Mouse (Mus musculus) myocyte (in vitro differentiated cells): ENCODE measurements around the gene Ccr9. TPM values are rescaled to one million over a fixed set of nuclear protein-coding genes. Genes with fewer than 3 reads are reported as not detected.
A peak's percentile ranks its signal among the peaks of the same experiment; 100 is the strongest.

ENCODE experiments used
- H3K27me3 ChIP-seq: one replicate; pipeline ENCODE4 v1.6.1; 2011; ENCODE audit not compliant: control insufficient read depth, insufficient read depth, insufficient read length
- H3K36me3 ChIP-seq: one replicate; pipeline ENCODE4 v1.6.1; 2011; ENCODE audit not compliant: control insufficient read depth, insufficient read depth
- H3K4me2 ChIP-seq: one replicate; pipeline ENCODE4 v1.6.1; 2011; ENCODE audit warnings: low read depth, control low read depth
- H3K4me3 ChIP-seq: one replicate; pipeline ENCODE4 v1.5.1; 2011; ENCODE audit warnings: mild to moderate bottlenecking, control low read depth, moderate library complexity
- H3K79me2 ChIP-seq: one replicate; pipeline ENCODE4 v1.6.1; 2011; ENCODE audit not compliant: control insufficient read depth, insufficient read depth
- H3ac ChIP-seq: one replicate; pipeline ENCODE4 v1.6.1; 2011; ENCODE audit not compliant: control insufficient read depth, insufficient read length
- CEBPB ChIP-seq: IDR thresholded peaks from 2 replicates; pipeline ENCODE4 v1.6.1; 2011; ENCODE audit warnings: mild to moderate bottlenecking, moderate library complexity; ENCODE audit not compliant: poor library complexity, insufficient read depth, severe bottlenecking
- E2F4 ChIP-seq: IDR thresholded peaks from one replicate; pipeline ENCODE4 v1.6.1; 2011; ENCODE audit warnings: mild to moderate bottlenecking, control low read depth, moderate library complexity; ENCODE audit not compliant: insufficient read depth
- MAX ChIP-seq: IDR thresholded peaks from one replicate; pipeline ENCODE4 v1.6.1; 2011; ENCODE audit warnings: low read depth, mild to moderate bottlenecking, control low read depth
- MYOD1 ChIP-seq, 3 experiments: IDR thresholded peaks; one replicate each; pipeline ENCODE4 v1.6.1; 2011; ENCODE audit warnings: control low read depth in 2 of 3, low read depth in 2 of 3, mild to moderate bottlenecking in 2 of 3, moderate library complexity in 1 of 3; ENCODE audit not compliant: insufficient read length in 2 of 3, control insufficient read depth in 1 of 3
- MYOG ChIP-seq, 3 experiments: IDR thresholded peaks; one replicate each; pipeline ENCODE4 v1.6.1; 2011; ENCODE audit warnings: control low read depth in 2 of 3, low read depth in 2 of 3, mild to moderate bottlenecking in 2 of 3; ENCODE audit not compliant: insufficient read length in 2 of 3, control insufficient read depth in 1 of 3, insufficient read depth in 1 of 3
- POLR2A ChIP-seq: IDR thresholded peaks from one replicate; pipeline ENCODE4 v1.6.1; 2011; ENCODE audit warnings: low read depth, mild to moderate bottlenecking, control low read depth, moderate library complexity; ENCODE audit not compliant: insufficient read length
- POLR2AphosphoS2 ChIP-seq: IDR thresholded peaks from one replicate; pipeline ENCODE4 v1.6.1; 2011; ENCODE audit warnings: low read depth, control low read depth; ENCODE audit not compliant: insufficient read length
- REST ChIP-seq: IDR thresholded peaks from one replicate; pipeline ENCODE4 v1.6.1; 2011; ENCODE audit warnings: mild to moderate bottlenecking, control low read depth, moderate library complexity; ENCODE audit not compliant: insufficient read depth, insufficient read length
- SRF ChIP-seq: IDR thresholded peaks from one replicate; pipeline ENCODE4 v1.6.1; 2011; ENCODE audit warnings: low read depth; ENCODE audit not compliant: control insufficient read depth, insufficient read length
- TCF12 ChIP-seq: IDR thresholded peaks from one replicate; pipeline ENCODE4 v1.6.1; 2011; ENCODE audit warnings: mild to moderate bottlenecking, control low read depth; ENCODE audit not compliant: poor library complexity, insufficient read depth, severe bottlenecking
- TCF3 ChIP-seq: IDR thresholded peaks from one replicate; pipeline ENCODE4 v1.6.1; 2011; ENCODE audit warnings: low read depth, control low read depth; ENCODE audit not compliant: insufficient read length
- USF1 ChIP-seq: IDR thresholded peaks from one replicate; pipeline ENCODE4 v1.6.1; 2011; ENCODE audit warnings: low read depth, mild to moderate bottlenecking, control low read depth, moderate library complexity
- polyA plus RNA-seq: library from polyadenylated mRNA; unstranded; fragments of >200 nt; fragmentation: generic; extraction: Trizol; gene quantifications from one replicate; pipeline ENCODE4 v1.2.1, GENCODE M21; 2012; ENCODE audit warnings: missing spikeins

Gene Ccr9
- polyA plus RNA-seq, 1 experiment, result 0.06 TPM

DNA sequence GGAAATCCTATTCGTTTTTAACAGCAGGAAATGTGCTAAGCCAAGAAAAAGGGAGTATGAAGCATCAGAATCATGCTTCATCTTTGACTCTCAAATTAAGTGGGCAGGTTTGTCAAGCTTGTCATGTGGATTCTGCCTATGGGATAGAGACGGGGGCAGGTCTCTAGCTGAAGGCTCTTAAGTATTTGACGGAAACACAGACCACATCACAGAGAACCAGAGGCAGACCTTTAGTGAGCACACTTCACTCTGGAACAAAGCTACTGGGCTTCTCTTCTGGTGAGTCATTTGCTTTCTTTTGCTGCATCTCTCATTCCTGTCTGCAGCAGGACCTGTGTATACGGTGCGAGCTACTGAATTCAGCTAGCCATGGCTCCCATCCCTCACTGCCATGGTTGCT is 128.0 kb downstream of the Ccr9 start, which contains the start of gene Cxcr6:
Gene Cxcr6, plus strand, starts transcription at position 209 of the 400 bp plus-strand sequence.
- Histone ChIP-seq H3K79me2 (no peaks in the 10 kb centered on the region), H3K4me2 (no peak within 1 kb of the TSS), H3K4me3 (no peak within 1 kb of the TSS), H3ac (no peak within 1 kb of the TSS), H3K27me3 (no peaks in the 10 kb centered on the region), H3K36me3 (peaks cover 13% of the 10 kb centered on the region)
- TF ChIP-seq CEBPB, result no peak
- TF ChIP-seq REST, result no peak
- TF ChIP-seq POLR2A, result no peak
- no peak for TF ChIP-seq SRF
- no peak for TF ChIP-seq TCF3
- no peak for TF ChIP-seq E2F4
- no peak for TF ChIP-seq MAX
- TF ChIP-seq MYOG (IDR thresholded peaks at IDR 0.05; ENCODE audit: control insufficient read depth in 1 of 3, insufficient read depth in 1 of 3, insufficient read length in 2 of 3, low read depth in 2 of 3), result no peak
- TF ChIP-seq TCF12, result no peak
- TF ChIP-seq USF1, result no peak
- TF ChIP-seq POLR2AphosphoS2, result no peak
- TF ChIP-seq MYOD1 (IDR thresholded peaks at IDR 0.05; ENCODE audit: control insufficient read depth in 1 of 3, insufficient read length in 2 of 3, low read depth in 2 of 3), result no peak

DNA sequence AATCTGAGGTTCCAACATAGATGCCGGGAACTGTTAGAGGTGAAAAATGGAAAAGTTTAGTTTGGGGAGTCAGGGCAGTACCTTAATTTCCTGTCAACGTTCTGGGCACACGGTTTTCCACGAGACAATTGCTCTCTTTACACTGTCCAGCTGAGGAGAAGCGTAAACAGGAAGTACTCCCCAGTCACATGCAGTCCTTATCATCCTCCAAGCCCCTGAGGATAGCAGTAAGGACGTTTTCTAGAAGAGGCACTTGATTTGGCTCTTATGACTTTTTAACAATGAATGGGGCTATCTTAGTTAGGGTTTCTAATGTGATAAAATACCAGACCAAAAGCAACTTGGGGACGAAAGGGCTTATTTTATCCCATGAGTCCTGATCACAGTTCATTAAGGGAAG is 130.3 kb downstream of the Ccr9 start:
- Histone ChIP-seq H3K79me2 (no peaks in the 10 kb centered on the region), H3K27me3 (no peaks in the 10 kb centered on the region), H3ac (no peak overlapping the region), H3K4me2 (peak overlapping the region; percentile 70), H3K36me3 (peaks cover 11% of the 10 kb centered on the region), H3K4me3 (no peak overlapping the region)
- TF ChIP-seq POLR2AphosphoS2 (no peak), CEBPB (no peak), MYOG (IDR thresholded peaks at IDR 0.05; ENCODE audit: control insufficient read depth in 1 of 3, insufficient read depth in 1 of 3, insufficient read length in 2 of 3, low read depth in 2 of 3) (no peak), E2F4 (no peak), TCF3 (no peak), USF1 (no peak), SRF (no peak), MYOD1 (IDR thresholded peaks at IDR 0.05; ENCODE audit: control insufficient read depth in 1 of 3, insufficient read length in 2 of 3, low read depth in 2 of 3) (no peak), MAX (no peak), POLR2A (no peak), REST (no peak)

DNA sequence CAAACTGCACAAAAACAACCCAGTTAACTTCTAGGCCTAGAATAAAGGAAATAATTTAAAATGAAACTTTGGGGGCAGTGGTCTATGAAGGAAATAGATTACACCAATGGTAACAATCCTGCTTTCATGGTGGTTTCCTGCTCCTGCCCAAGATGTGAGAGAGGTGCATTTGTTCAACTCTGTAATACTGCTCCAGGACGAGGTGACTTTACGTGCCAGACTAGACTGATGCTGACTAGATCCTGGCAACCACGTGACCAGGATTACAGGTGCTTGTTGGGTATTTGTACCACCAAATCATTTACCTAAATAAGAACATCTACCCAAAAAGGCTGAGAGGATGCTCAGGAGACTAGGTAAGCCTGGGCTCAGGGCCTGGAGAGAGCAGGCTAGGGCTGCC is 133.6 kb downstream of the Ccr9 start:
- TF ChIP-seq POLR2A (no peak), MYOG (IDR thresholded peaks at IDR 0.05; ENCODE audit: control insufficient read depth in 1 of 3, insufficient read depth in 1 of 3, insufficient read length in 2 of 3, low read depth in 2 of 3) (no peak), POLR2AphosphoS2 (no peak)
- no peaks in the 10 kb centered on the region for H3K27me3 ChIP-seq
- H3ac ChIP-seq, result no peak overlapping the region
- no peak overlapping the region for H3K4me3 ChIP-seq
- peaks cover 19% of the 10 kb centered on the region for H3K36me3 ChIP-seq
- no peak overlapping the region for H3K4me2 ChIP-seq
- no peaks in the 10 kb centered on the region for H3K79me2 ChIP-seq

DNA sequence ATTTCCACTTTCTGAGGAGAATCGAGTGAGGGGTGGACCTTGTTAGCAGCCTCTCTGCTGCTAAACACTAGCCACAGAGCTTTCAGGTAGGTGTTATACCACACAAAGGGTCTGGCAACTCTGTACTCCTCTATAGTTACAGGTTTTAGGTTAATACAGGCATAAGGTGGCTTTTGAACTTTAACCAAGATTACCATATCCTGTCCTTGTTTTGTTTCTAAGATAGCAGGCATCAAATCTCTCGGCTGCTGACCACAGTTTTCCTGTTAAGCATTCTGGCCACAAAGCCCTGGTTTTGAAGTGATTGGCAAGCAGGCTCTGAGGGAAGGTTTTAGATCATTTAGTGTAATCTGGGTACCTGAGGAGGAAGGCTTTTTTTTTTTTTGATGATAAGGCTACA is 136.1 kb downstream of the Ccr9 start:
- Histone ChIP-seq H3ac (no peak overlapping the region), H3K4me2 (no peak overlapping the region), H3K36me3 (peaks cover 16% of the 10 kb centered on the region), H3K79me2 (no peaks in the 10 kb centered on the region), H3K27me3 (no peaks in the 10 kb centered on the region), H3K4me3 (no peak overlapping the region)
- TF ChIP-seq E2F4 (no peak), POLR2A (no peak)

DNA sequence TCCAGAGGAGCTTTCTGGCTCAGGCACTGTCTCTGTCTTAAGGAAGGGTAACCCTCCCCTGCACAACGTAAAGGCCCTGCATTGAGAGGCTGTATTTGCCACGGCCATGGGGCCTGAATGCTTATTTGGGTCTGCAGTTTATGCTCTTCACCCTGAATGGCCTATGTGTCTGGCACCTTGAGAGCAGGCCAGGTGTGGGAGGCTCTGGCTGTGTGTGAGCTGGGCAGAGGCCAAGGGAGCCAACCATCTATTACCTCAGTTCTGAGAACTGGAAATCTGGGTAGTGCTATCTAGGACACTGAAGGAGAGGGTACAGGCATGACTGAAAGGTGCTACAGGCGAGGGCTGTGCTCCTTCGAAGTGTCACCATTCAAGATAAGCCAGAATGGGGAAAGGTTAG is 136.6 kb downstream of the Ccr9 start:
- Histone ChIP-seq H3K4me3 (no peak overlapping the region), H3K79me2 (no peaks in the 10 kb centered on the region), H3K27me3 (no peaks in the 10 kb centered on the region), H3ac (no peak overlapping the region), H3K36me3 (peaks cover 16% of the 10 kb centered on the region), H3K4me2 (no peak overlapping the region)
- TF ChIP-seq CEBPB, result no peak
- TF ChIP-seq TCF3, result no peak
- TF ChIP-seq E2F4, result no peak
- no peak for TF ChIP-seq USF1
- TF ChIP-seq MYOG (IDR thresholded peaks at IDR 0.05; ENCODE audit: control insufficient read depth in 1 of 3, insufficient read depth in 1 of 3, insufficient read length in 2 of 3, low read depth in 2 of 3), result no peak
